Mouse (Mus musculus): ENCODE measurements around the gene Frmd3. TPM values are rescaled to one million over a fixed set of nuclear protein-coding genes. Genes with fewer than 3 reads are reported as not detected.

The Frmd3 gene
- not detected in 2 replicates for polyA plus RNA-seq (2012; ENCODE audit: insufficient read depth, insufficient read length, missing spikeins)

DNA sequence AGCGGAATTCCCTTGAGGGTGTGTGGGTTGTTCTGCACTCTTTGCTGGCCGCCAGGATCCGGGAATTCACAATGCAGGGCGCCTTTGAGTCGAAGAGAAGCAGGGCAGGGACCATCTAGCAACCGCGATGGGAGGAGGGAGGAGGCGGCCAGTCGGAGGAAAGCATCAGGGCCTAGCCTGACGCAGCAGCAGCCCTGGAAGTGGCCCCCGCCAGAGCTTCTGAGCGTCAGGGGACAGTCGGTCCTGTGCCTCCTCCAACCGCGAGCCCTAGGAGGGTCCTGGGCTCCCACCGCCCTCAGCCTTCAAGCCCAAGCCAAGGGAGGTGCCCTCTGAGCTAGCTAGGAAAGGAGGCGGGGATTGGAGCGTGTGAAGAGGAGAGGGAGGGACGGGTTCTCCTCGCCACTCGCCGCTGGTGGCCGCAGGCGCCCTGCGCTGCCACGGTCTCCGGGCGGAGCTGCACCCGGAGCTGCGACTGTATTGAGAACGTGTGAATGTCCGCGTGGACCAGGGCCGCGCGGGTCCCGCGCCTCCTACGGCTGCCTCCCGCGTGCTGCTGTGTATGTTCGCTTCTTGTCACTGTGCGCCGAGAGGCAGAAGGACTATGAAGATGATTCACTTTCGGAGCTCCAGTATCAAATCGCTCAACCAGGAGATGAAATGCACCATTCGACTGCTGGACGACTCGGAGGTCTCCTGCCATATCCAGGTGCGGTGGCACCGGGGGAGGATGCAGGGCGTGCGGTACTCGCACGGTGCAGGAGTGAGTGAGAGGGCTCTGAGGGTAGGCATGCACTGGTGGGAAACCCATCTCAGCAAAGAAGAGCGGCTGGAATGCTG lies at the start of gene Frmd3:
Gene Frmd3, plus strand, starts transcription at position 232 of the 837 bp plus-strand sequence.
- Histone ChIP-seq H3K4me3 (ENCODE audit: insufficient read depth, low read length) (no peak within 1 kb of the TSS), H3K27ac (ENCODE audit: insufficient read depth, low read depth, low read length) (no peak within 1 kb of the TSS), H3K4me1 (ENCODE audit: control insufficient read depth, insufficient read depth, low read length) (no peaks in the 10 kb centered on the region)
- TF ChIP-seq POLR2A (IDR thresholded peaks at IDR 0.05; ENCODE audit: borderline replicate concordance, low read depth, low read length) (no peak), CTCF (IDR thresholded peaks at IDR 0.05; ENCODE audit: low read depth, low read length) (no peak)

DNA sequence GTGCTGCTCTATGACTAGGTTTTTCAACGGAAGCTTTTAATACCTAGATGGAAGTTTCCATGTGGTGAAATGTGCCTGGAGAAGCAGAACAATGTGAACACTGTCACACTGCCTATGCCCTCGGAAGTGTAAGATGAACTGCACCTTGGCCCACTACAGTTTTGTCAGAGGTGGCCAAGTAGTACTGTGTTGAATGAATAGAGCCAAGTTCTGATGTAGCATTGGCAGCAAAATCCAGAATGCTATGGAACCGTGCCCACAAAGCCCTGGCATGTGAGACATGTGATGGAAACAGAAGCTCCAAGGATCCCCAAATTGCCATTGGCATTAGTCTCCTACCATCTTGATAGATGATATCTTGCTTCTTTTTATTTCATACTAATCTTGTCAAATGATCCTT lies 32.8 kb upstream of the Frmd3 start:
- Histone ChIP-seq H3K4me1 (ENCODE audit: control insufficient read depth, insufficient read depth, low read length) (no peaks in the 10 kb centered on the region), H3K4me3 (ENCODE audit: insufficient read depth, low read length) (no peak overlapping the region), H3K27ac (ENCODE audit: insufficient read depth, low read depth, low read length) (no peak overlapping the region)
- TF ChIP-seq CTCF (IDR thresholded peaks at IDR 0.05; ENCODE audit: low read depth, low read length), result no peak
- TF ChIP-seq POLR2A (IDR thresholded peaks at IDR 0.05; ENCODE audit: borderline replicate concordance, low read depth, low read length), result no peak

DNA sequence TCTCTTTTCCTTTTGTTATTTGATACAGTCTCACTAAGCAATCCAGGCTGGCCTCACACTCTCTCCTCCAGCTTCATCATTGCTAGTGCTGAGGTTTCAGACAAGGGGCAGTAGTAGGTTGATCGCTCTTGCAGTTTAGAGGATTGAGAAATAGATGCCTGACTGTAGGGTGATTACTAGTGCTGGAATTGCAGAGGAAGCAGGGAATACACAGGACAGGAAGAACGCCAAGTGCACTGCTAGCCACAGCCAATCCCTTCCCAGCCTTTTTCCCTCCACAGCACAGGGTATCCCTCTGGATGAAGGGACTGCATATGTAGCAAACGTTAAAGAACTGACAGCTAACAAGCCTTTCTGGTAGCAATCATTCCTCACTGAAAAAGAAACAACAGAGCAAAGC lies 965 bp upstream of the Frmd3 start:
- no peaks in the 10 kb centered on the region for H3K4me1 ChIP-seq (ENCODE audit: control insufficient read depth, insufficient read depth, low read length)
- no peak overlapping the region for H3K4me3 ChIP-seq (ENCODE audit: insufficient read depth, low read length)
- no peak overlapping the region for H3K27ac ChIP-seq (ENCODE audit: insufficient read depth, low read depth, low read length)
- TF ChIP-seq CTCF (IDR thresholded peaks at IDR 0.05; ENCODE audit: low read depth, low read length), result no peak
- TF ChIP-seq POLR2A (IDR thresholded peaks at IDR 0.05; ENCODE audit: borderline replicate concordance, low read depth, low read length), result no peak

DNA sequence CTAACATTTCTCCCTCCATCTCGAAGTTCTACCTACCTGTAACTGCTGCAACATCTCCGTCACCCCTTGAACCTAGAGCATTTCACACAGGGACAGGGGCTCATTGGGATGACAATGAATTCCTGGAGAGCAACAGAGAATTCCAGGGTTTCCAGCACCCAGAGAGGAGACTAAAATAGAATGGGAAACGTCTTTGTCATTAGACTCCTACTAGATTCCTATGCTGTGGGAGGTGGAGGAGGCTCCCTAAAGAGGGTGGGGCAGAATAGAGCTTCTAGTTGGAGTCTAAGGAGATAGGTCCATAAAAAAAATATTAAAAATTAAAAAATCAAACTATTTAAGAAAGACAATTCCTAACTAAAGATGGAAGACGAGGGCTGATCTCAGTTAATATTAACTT lies 542 bp upstream of the Frmd3 start:
- no peaks in the 10 kb centered on the region for H3K4me1 ChIP-seq (ENCODE audit: control insufficient read depth, insufficient read depth, low read length)
- TF ChIP-seq POLR2A (IDR thresholded peaks at IDR 0.05; ENCODE audit: borderline replicate concordance, low read depth, low read length), result no peak
- no peak overlapping the region for H3K27ac ChIP-seq (ENCODE audit: insufficient read depth, low read depth, low read length)
- no peak overlapping the region for H3K4me3 ChIP-seq (ENCODE audit: insufficient read depth, low read length)

DNA sequence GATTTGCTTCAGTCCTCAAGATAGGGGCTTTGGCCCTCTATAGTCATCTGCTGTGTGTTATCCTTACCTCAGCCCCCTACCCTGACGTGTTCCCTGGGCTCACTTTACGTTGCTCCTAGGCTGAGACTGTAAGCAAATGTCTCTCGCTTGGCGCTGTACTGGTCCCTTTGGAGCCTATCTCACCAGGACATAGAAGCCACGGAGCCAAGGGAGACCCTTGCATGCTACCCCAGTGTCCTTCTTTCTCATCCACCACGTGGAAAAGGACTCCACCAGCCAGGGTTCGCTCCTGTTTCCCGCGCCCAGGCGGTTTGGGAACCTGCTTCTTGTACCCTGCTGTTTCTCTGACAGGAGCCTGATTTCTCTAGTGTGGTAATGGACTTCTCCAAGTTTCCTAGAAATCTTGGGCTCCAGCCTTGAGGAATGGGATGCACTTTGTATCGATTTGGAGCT lies 832 bp downstream of the Frmd3 start:
- no peak for TF ChIP-seq CTCF (IDR thresholded peaks at IDR 0.05; ENCODE audit: low read depth, low read length)
- no peak for TF ChIP-seq POLR2A (IDR thresholded peaks at IDR 0.05; ENCODE audit: borderline replicate concordance, low read depth, low read length)
- Histone ChIP-seq H3K27ac (ENCODE audit: insufficient read depth, low read depth, low read length) (no peak overlapping the region), H3K4me3 (ENCODE audit: insufficient read depth, low read length) (no peak overlapping the region), H3K4me1 (ENCODE audit: control insufficient read depth, insufficient read depth, low read length) (no peaks in the 10 kb centered on the region)

DNA sequence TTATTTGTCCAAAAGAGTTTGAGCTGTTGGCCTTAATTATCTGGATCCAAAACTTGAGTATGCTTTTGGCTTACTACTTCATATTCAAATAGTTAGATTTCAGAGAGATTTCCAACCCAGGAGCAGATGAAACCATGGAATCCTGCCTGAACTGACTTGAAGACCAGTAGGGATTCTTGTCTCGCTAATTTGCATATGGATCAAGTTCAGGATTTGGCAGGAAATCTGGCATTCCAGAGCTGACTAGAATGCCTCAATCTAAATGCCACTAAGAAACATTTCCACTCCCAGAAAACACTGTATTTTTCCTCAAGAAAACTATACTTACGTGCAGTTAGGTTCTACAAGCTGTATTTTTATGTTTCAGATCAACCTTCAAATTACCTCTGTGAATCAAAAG lies 6.8 kb downstream of the Frmd3 start:
- Histone ChIP-seq H3K27ac (ENCODE audit: insufficient read depth, low read depth, low read length) (no peak overlapping the region), H3K4me3 (ENCODE audit: insufficient read depth, low read length) (no peak overlapping the region), H3K4me1 (ENCODE audit: control insufficient read depth, insufficient read depth, low read length) (no peaks in the 10 kb centered on the region)
- TF ChIP-seq POLR2A (IDR thresholded peaks at IDR 0.05; ENCODE audit: borderline replicate concordance, low read depth, low read length), result no peak
- no peak for TF ChIP-seq CTCF (IDR thresholded peaks at IDR 0.05; ENCODE audit: low read depth, low read length)

DNA sequence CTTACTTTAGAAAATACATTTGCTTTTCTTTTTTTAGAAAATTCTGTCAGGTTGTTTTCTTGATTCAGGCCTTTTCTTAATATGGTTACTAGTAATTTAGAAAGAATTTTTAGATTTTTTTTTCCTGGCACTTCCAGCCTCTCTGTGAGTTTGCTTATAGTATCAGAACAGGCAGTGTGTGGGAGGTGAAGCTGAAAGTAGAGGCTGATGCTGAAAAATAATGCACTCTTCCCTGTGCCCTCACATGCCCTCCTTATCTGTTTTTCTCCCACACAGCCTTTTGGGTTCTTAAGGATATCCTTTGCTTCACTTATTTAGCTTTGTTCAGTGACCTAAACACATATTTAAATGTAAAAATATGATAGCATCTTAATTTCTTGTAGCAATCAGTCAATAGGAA lies 30.0 kb downstream of the Frmd3 start:
- Histone ChIP-seq H3K27ac (ENCODE audit: insufficient read depth, low read depth, low read length) (no peak overlapping the region), H3K4me3 (ENCODE audit: insufficient read depth, low read length) (no peak overlapping the region), H3K4me1 (ENCODE audit: control insufficient read depth, insufficient read depth, low read length) (no peaks in the 10 kb centered on the region)
- no peak for TF ChIP-seq CTCF (IDR thresholded peaks at IDR 0.05; ENCODE audit: low read depth, low read length)
- TF ChIP-seq POLR2A (IDR thresholded peaks at IDR 0.05; ENCODE audit: borderline replicate concordance, low read depth, low read length), result no peak

DNA sequence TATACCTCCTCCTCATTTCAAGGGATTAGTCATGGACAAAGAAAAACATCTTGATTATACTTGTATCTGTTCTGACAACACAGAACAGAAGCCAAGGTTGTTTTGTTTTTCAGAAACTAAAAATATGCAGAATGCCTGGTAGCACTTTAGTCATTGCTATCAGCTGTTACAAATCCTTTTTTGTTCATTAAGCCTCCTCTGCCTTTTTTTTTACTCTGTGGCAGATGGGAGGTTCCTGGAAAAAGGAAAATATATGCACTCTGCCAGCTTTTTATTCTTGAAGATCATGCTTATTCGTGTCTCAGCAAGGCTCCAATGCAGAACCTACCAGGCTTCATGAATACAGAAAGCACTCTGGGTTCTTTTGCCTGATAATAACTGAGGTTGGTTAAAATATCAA lies 38.5 kb downstream of the Frmd3 start:
- H3K4me3 ChIP-seq (ENCODE audit: insufficient read depth, low read length), result no peak overlapping the region
- no peaks in the 10 kb centered on the region for H3K4me1 ChIP-seq (ENCODE audit: control insufficient read depth, insufficient read depth, low read length)
- TF ChIP-seq POLR2A (IDR thresholded peaks at IDR 0.05; ENCODE audit: borderline replicate concordance, low read depth, low read length) (no peak), CTCF (IDR thresholded peaks at IDR 0.05; ENCODE audit: low read depth, low read length) (no peak)
- no peak overlapping the region for H3K27ac ChIP-seq (ENCODE audit: insufficient read depth, low read depth, low read length)

DNA sequence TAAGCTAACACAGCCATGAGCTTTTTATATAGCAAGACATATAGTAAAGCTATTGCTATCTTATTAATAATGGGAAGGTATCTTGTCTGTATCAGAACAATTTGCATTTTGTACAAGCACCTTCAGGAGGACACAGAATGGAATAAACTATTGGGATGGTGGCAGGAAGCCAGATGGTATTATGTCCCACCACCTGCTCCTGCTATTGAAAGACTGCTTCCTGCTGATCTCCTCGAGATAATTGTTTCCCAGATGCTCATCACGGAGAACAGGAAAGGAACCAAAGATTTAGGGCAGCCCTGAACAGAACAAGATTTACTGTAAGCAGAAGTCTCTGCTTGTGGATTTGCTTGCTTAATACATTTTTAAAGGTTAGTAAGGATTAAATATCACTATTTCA lies 63.5 kb downstream of the Frmd3 start:
- Histone ChIP-seq H3K4me1 (ENCODE audit: control insufficient read depth, insufficient read depth, low read length) (no peaks in the 10 kb centered on the region), H3K27ac (ENCODE audit: insufficient read depth, low read depth, low read length) (no peak overlapping the region), H3K4me3 (ENCODE audit: insufficient read depth, low read length) (no peak overlapping the region)
- TF ChIP-seq POLR2A (IDR thresholded peaks at IDR 0.05; ENCODE audit: borderline replicate concordance, low read depth, low read length), result no peak
- TF ChIP-seq CTCF (IDR thresholded peaks at IDR 0.05; ENCODE audit: low read depth, low read length), result no peak

DNA sequence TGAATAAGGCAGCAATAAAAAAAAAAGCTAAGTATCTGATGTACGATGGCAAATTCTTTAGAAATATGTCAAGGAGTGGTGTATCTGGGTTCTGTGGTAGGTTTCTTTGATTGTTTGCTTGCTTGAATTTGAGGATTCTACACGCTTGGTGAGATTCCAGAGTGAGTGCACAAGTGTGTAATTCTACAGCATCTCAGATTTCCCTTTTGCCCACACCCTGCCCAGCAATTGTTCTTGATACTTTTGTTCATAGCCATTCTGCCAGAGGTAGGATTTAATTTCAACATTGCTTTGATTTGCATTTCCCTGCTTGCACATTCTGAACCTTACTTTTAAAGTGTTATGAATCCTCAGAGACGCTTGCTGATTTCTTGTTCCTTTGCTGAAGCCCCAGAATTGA lies 97.6 kb downstream of the Frmd3 start:
- no peak for TF ChIP-seq POLR2A (IDR thresholded peaks at IDR 0.05; ENCODE audit: borderline replicate concordance, low read depth, low read length)
- TF ChIP-seq CTCF (IDR thresholded peaks at IDR 0.05; ENCODE audit: low read depth, low read length), result no peak
- H3K27ac ChIP-seq (ENCODE audit: insufficient read depth, low read depth, low read length), result no peak overlapping the region
- no peak overlapping the region for H3K4me3 ChIP-seq (ENCODE audit: insufficient read depth, low read length)
- no peaks in the 10 kb centered on the region for H3K4me1 ChIP-seq (ENCODE audit: control insufficient read depth, insufficient read depth, low read length)

Measured in bone marrow macrophage, adult 2 months (primary cell).